Mouse (Mus musculus) liver, embryonic 18 days (tissue): ENCODE results near the gene Stap2. TPM values are rescaled to one million over a fixed set of nuclear protein-coding genes. Genes with fewer than 3 reads are reported as not detected.

Experiments used
- polyA plus RNA-seq: library from polyadenylated mRNA; depleted of rRNA; stranded (reverse); fragments of >200 nt; gene quantifications from 2 replicates; pipeline ENCODE4 v1.2.3, GENCODE M21; 2012; rRNA removed

The Stap2 gene
- polyA plus RNA-seq: 15.6 and 16.5 TPM in 2 replicates

GRCm38 (mm10) chr17:56005415-56006061 is at the start of gene Stap2, which contains the start of gene Mpnd:
TSS of gene Stap2 (minus strand) at chr17:56005584.
TSS of gene Mpnd (plus strand) at chr17:56005711.

GRCm38 (mm10) chr17:56040030-56040856 is 34.9 kb upstream of the Stap2 start, which contains the start of gene Chaf1a:
TSS of gene Chaf1a (plus strand) at chr17:56040439.

GRCm38 (mm10) chr17:56036176-56036900 is 31.0 kb upstream of the Stap2 start, which contains the start of gene Sh3gl1:
TSS of gene Sh3gl1 (minus strand) at chr17:56036635.

GRCm38 (mm10) chr17:55986030-55986961 is 19.1 kb downstream of the Stap2 start, which contains the start of gene Fsd1:
TSS of gene Fsd1 (plus strand) at chr17:55986509.

GRCm38 (mm10) chr17:55969966-55970891 is 35.2 kb downstream of the Stap2 start, which contains the start of gene Shd:
TSS of gene Shd (plus strand) at chr17:55970467.

GRCm38 (mm10) chr17:55958918-55959728 is 46.3 kb downstream of the Stap2 start, which contains the start of gene Yju2:
TSS of gene Yju2 (plus strand) at chr17:55959099.

GRCm38 (mm10) chr17:55952447-55953027 is 52.8 kb downstream of the Stap2 start, which contains the start of gene Ebi3:
TSS of gene Ebi3 (plus strand) at chr17:55952640.

GRCm38 (mm10) chr17:55949400-55949799 is 56.0 kb downstream of the Stap2 start, which contains the start of gene Zfp119b:
TSS of gene Zfp119b (minus strand) at chr17:55949500.

Other genes starting within 250 kb of the Stap2 start
- gene Zfp119a, start 126.7 kb downstream of the Stap2 start, polyA plus RNA-seq: 0.96 and 1.3 TPM in 2 replicates
- 2.8 and 3.5 TPM in 2 replicates for gene Zfp959, start 113.5 kb downstream of the Stap2 start, polyA plus RNA-seq
- gene Zfp119b, start 56.1 kb downstream of the Stap2 start, polyA plus RNA-seq: 1.1 and 1.5 TPM in 2 replicates
- gene Ebi3, start 52.9 kb downstream of the Stap2 start, polyA plus RNA-seq: 9.9 and 13.9 TPM in 2 replicates
- gene Yju2, start 46.5 kb downstream of the Stap2 start, polyA plus RNA-seq: 4.5 and 5.0 TPM in 2 replicates
- 0.44 and 0.54 TPM in 2 replicates for gene Shd, start 35.1 kb downstream of the Stap2 start, polyA plus RNA-seq
- 0.07 and 0.12 TPM in 2 replicates for gene Fsd1, start 19.1 kb downstream of the Stap2 start, polyA plus RNA-seq
- 28.4 and 34.8 TPM in 2 replicates for gene Mpnd, start 127 bp upstream of the Stap2 start, polyA plus RNA-seq
- gene Sh3gl1, start 31.1 kb upstream of the Stap2 start, polyA plus RNA-seq: 36.6 and 39.4 TPM in 2 replicates
- 6.3 and 6.8 TPM in 2 replicates for gene Chaf1a, start 34.9 kb upstream of the Stap2 start, polyA plus RNA-seq
- gene Ubxn6, start 69.4 kb upstream of the Stap2 start, polyA plus RNA-seq: 16.2 and 18.5 TPM in 2 replicates
- 21.8 and 24.8 TPM in 2 replicates for gene Hdgfl2, start 74.0 kb upstream of the Stap2 start, polyA plus RNA-seq
- gene Plin4, start 104.2 kb upstream of the Stap2 start, polyA plus RNA-seq: 1.8 and 2.7 TPM in 2 replicates
- 30.3 and 41.4 TPM in 2 replicates for gene Plin5, start 112.0 kb upstream of the Stap2 start, polyA plus RNA-seq
- gene Lrg1, start 116.4 kb upstream of the Stap2 start, polyA plus RNA-seq: 27.0 and 30.1 TPM in 2 replicates
- gene Sema6b, start 134.8 kb upstream of the Stap2 start, polyA plus RNA-seq: 3.1 and 4.3 TPM in 2 replicates
- gene Tnfaip8l1, start 156.9 kb upstream of the Stap2 start, polyA plus RNA-seq: 2.3 and 2.7 TPM in 2 replicates
- gene Mydgf, start 178.3 kb upstream of the Stap2 start, polyA plus RNA-seq: 55.4 and 56.7 TPM in 2 replicates
- gene Dpp9, start 213.3 kb upstream of the Stap2 start, polyA plus RNA-seq: 16.5 and 19.1 TPM in 2 replicates